In the genomic region with DNA sequence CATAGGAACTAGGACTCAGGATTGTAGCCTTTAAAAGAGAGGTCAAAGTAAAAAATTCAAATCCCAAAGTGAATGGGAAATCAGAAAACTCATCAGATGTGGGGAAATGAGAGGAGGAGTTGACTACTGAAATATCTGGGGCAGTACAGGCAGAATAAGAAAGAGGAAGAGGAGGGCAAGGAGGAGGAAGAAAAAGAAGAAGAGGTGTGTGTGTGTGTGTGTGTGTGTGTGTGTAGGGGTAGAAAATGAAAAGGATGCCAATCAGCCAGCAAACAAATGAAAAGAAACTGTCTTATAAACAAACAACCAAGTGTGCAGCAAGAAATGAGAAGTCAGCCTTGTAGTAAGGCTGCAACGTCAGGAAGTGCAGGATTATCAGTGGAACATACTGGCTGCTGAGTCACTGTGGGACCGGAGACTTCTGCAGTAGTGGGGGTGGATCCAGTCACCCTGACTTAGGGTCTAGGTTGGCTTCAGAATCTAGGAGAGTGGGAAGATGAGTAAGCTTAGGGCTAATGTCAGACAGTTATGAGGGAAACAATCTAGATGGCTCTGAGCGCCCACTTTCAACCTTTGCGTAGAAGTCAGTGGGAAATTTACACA, we compare ENCODE assay signal across 21 mouse cellular contexts. TPM values are rescaled to one million over a fixed set of nuclear protein-coding genes. Genes with fewer than 3 reads are reported as not detected.
DNase-seq lines count a peak whose midpoint lies in the region; ATAC-seq lines count a peak whose summit lies in the region.
"Had no signal": no experiment of that assay in that cellular context is flagged by ENCODE, and none has a peak within 500 bp of the region (broad histone marks: within the 10 kb centered on the region; RNA-seq: fewer than 3 reads in every experiment).

No protein-coding gene starts in this region.

- 46% methylated on average over 4 of the region's 4 CpGs for WGBS in liver, embryonic 11.5 days

- H3K4me1 ChIP-seq in liver, embryonic 11.5 days (replicated peaks; ENCODE audit: control insufficient read depth, insufficient read depth, low read length) = peaks cover 21% of the 10 kb centered on the region
- H3K4me1 ChIP-seq in megakaryocyte, embryonic 14.5 days = peaks cover 76% of the 10 kb centered on the region
- H3K4me1 ChIP-seq: forebrain, embryonic 12.5 days; heart, embryonic 15.5 days; hindbrain, embryonic 15.5 days; limb, embryonic 12.5 days had no signal

- peak; percentile 42 for DNase-seq in adrenal gland, adult 2 months
- no peak for DNase-seq in adrenal gland, postnatal 4 days (ENCODE audit: low spot score in 2 of 2)
- DNase-seq in brain, adult 2 months (ENCODE audit: low read depth, low spot score) = peak; percentile 62
- DNase-seq in liver, embryonic 11.5 days (ENCODE audit: low spot score) = no peak
- no peak for DNase-seq in gastrocnemius, postnatal 4 days (ENCODE audit: low spot score in 2 of 2)
- no peak for DNase-seq in cerebellum, adult 11-12 months
- DNase-seq in left cerebral cortex, adult 9 months (ENCODE audit: low spot score in 2 of 2) = no peak
- DNase-seq: adrenal gland, postnatal 10 days; cerebellum, adult 11 months; gastrocnemius, postnatal 36 days; kidney, adult 11 months; layer of hippocampus, postnatal 36 days; right cerebral cortex, adult 18-20 months; spleen, adult 18-20 months; thymus, postnatal 4 days had no signal

- H3K36me3 ChIP-seq in liver, embryonic 11.5 days (ENCODE audit: control insufficient read depth, insufficient read depth, low read length) = no peaks in the 10 kb centered on the region
- no peaks in the 10 kb centered on the region for H3K36me3 ChIP-seq in megakaryocyte, embryonic 14.5 days (replicated peaks; ENCODE audit: low read length)
- H3K36me3 ChIP-seq: forebrain, embryonic 12.5 days; heart, embryonic 15.5 days; hindbrain, embryonic 15.5 days; limb, embryonic 12.5 days had no signal

- peak overlapping the region; percentile 55 for H3K4me2 ChIP-seq in liver, embryonic 11.5 days
- H3K4me2 ChIP-seq: forebrain, embryonic 12.5 days; heart, embryonic 15.5 days; hindbrain, embryonic 15.5 days; limb, embryonic 12.5 days; midbrain, embryonic 11.5 days had no signal

- peak overlapping the region; percentile 48; the same call in 1 of the 2 replicates for H3K27ac ChIP-seq in liver, embryonic 11.5 days (ENCODE audit: low read depth, low read length)
- H3K27ac ChIP-seq: forebrain, embryonic 12.5 days; heart, embryonic 15.5 days; hindbrain, embryonic 15.5 days; limb, embryonic 12.5 days had no signal

- H3K27me3 ChIP-seq in liver, embryonic 11.5 days (replicated peaks; ENCODE audit: control insufficient read depth, insufficient read depth, low read length) = peaks cover 4% of the 10 kb centered on the region; the same call in 1 of the 2 replicates
- H3K27me3 ChIP-seq in megakaryocyte, embryonic 14.5 days (replicated peaks) = no peaks in the 10 kb centered on the region
- H3K27me3 ChIP-seq: heart, embryonic 15.5 days; hindbrain, embryonic 15.5 days had no signal

- H3K4me3 ChIP-seq in liver, embryonic 11.5 days (ENCODE audit: low read depth, low read length) = no peak overlapping the region
- peak overlapping the region; percentile 77 for H3K4me3 ChIP-seq in megakaryocyte, embryonic 14.5 days (replicated peaks)
- H3K4me3 ChIP-seq: forebrain, embryonic 12.5 days; heart, embryonic 15.5 days; hindbrain, embryonic 15.5 days; limb, embryonic 12.5 days had no signal

- H3K9ac ChIP-seq in liver, embryonic 11.5 days (ENCODE audit: low read depth, low read length) = no peak overlapping the region
- H3K9ac ChIP-seq: forebrain, embryonic 12.5 days; heart, embryonic 15.5 days; hindbrain, embryonic 15.5 days; limb, embryonic 12.5 days had no signal

- H3K9me3 ChIP-seq in liver, embryonic 11.5 days (ENCODE audit: control insufficient read depth, low read length) = no peaks in the 10 kb centered on the region
- H3K9me3 ChIP-seq in megakaryocyte, embryonic 14.5 days = no peaks in the 10 kb centered on the region
- H3K9me3 ChIP-seq: forebrain, embryonic 12.5 days; heart, embryonic 15.5 days; hindbrain, embryonic 15.5 days; limb, embryonic 12.5 days had no signal

- ATAC-seq in liver, embryonic 11.5 days (replicated peaks; ENCODE audit: low FRiP score) = peak; percentile 84

RNA-seq across cellular contexts. Expression of a gene that starts 7.0 kb away (rescaled TPM):
- 10 to 100 TPM; 19.2 to 23.6 TPM for total RNA-seq in adrenal gland, adult 2 months (2021)
- 2.8 and 3.3 TPM in 2 replicates for polyA plus RNA-seq in adrenal gland, adult 2 months (2012; rRNA removed)
- 10 to 100 TPM; 19.8 to 21.2 TPM for total RNA-seq in adrenal gland, postnatal 4 days (2021)
- polyA plus RNA-seq in liver, embryonic 11.5 days (2014; fragmentation: Nextera tagmentation; extraction: Ambion mirVana) = 1.6 and 1.7 TPM in 2 replicates
- polyA plus RNA-seq in megakaryocyte, embryonic 14.5 days (2012; ENCODE audit: insufficient read depth, low replicate concordance) = 0.22 TPM in 1 of 2 replicates, not detected in the other
- 10 to 100 TPM in 1 of 2 experiments, 1 to 10 TPM in 1; 9.6 to 10.6 TPM for total RNA-seq in gastrocnemius, postnatal 4 days (2021)

Comparison
In these comparisons a context has a peak if more than half of its experiments do, and no peak if none do; other contexts are left out.
1. DNase-seq: peak in adrenal gland, adult 2 months (single experiment) and brain, adult 2 months (single experiment); none in adrenal gland, postnatal 4 days (0 of 2), liver, embryonic 11.5 days (single experiment), gastrocnemius, postnatal 4 days (0 of 2), cerebellum, adult 11-12 months (single experiment) and left cerebral cortex, adult 9 months (0 of 2).